Mouse (Mus musculus) limb, embryonic 10.5 days (tissue): ENCODE data around the gene Vrk1. TPM values are rescaled to one million over a fixed set of nuclear protein-coding genes. Genes with fewer than 3 reads are reported as not detected.
A peak's percentile ranks its signal among the peaks of the same experiment; 100 is the strongest.

Source experiments
- DNase-seq: peaks from one replicate; pipeline ENCODE4 v3.0.0-alpha.2; 2017; ENCODE audit warnings: low spot score
- H3K27ac ChIP-seq: fragments of 300-500 bp; sonication (generic); 2 replicates; pipeline ENCODE4 v1.5.1; 2016; ENCODE audit warnings: mild to moderate bottlenecking
- H3K27me3 ChIP-seq: fragments of 300-500 bp; sonication (generic); 2 replicates; pipeline ENCODE4 v1.6.1; 2016; ENCODE audit warnings: low read depth, mild to moderate bottlenecking; ENCODE audit not compliant: poor library complexity, severe bottlenecking
- H3K36me3 ChIP-seq: fragments of 300-500 bp; sonication (generic); 2 replicates; pipeline ENCODE4 v1.6.1; 2016; ENCODE audit warnings: mild to moderate bottlenecking, moderate library complexity
- H3K4me1 ChIP-seq: fragments of 300-500 bp; sonication (generic); 2 replicates; pipeline ENCODE4 v1.6.1; 2016
- H3K4me3 ChIP-seq: fragments of 300-500 bp; sonication (generic); 2 replicates; pipeline ENCODE4 v1.5.1; 2016; ENCODE audit warnings: mild to moderate bottlenecking, moderate library complexity
- H3K9me3 ChIP-seq: fragments of 300-500 bp; sonication (generic); replicated peaks from 2 replicates; pipeline ENCODE4 v1.6.1; 2016; ENCODE audit warnings: mild to moderate bottlenecking
- WGBS: fragments of 180-500 bp; shearing (Covaris S2); methylation state at CpG from one replicate; pipeline ENCODE4 v1.1.7; 2016; 5-methylcytosine and 5-hydroxymethylcytosine counted together
- polyA plus RNA-seq: library from polyadenylated mRNA; unstranded; fragments of >200 nt; fragmentation: Nextera tagmentation; extraction: Ambion mirVana; gene quantifications from 2 replicates; pipeline ENCODE4 v1.2.1, GENCODE M21; 2016

Vrk1 gene
- polyA plus RNA-seq, 1 experiment from 2014 or later, result 115 TPM

GRCm38 (mm10) chr12:105981121-105981973 is 28.7 kb upstream of the Vrk1 start:
- Histone ChIP-seq H3K27me3 (no peaks in the 10 kb centered on the region), H3K9me3 (peaks cover 2% of the 10 kb centered on the region; the same call in 1 of the 2 replicates), H3K36me3 (no peaks in the 10 kb centered on the region), H3K4me3 (peak overlapping the region; percentile 34), H3K4me1 (peaks cover 6% of the 10 kb centered on the region; the same call in 1 of the 2 replicates), H3K27ac (no peak overlapping the region)
- WGBS, result 24% methylated on average over 14 of the region's 16 CpGs
- DNase-seq, result no peak

- 81% methylated on average over 7 of the region's 7 CpGs for WGBS
- DNase-seq, result no peak
- Histone ChIP-seq H3K27ac (no peak overlapping the region), H3K9me3 (peaks cover 2% of the 10 kb centered on the region; the same call in 1 of the 2 replicates), H3K4me1 (peaks cover 6% of the 10 kb centered on the region), H3K4me3 (peak overlapping the region; percentile 34; the same call in 1 of the 2 replicates), H3K36me3 (no peaks in the 10 kb centered on the region), H3K27me3 (no peaks in the 10 kb centered on the region)
Observed at GRCm38 (mm10) chr12:105981974-105982305, 28.1 kb upstream of the Vrk1 start.

- Histone ChIP-seq H3K4me3 (no peak overlapping the region), H3K4me1 (peaks cover 6% of the 10 kb centered on the region), H3K9me3 (peaks cover 2% of the 10 kb centered on the region; the same call in 1 of the 2 replicates), H3K27ac (no peak overlapping the region), H3K27me3 (no peaks in the 10 kb centered on the region), H3K36me3 (no peaks in the 10 kb centered on the region)
- WGBS, result 87% methylated on average over 6 of the region's 6 CpGs
- no peak for DNase-seq
Observed at GRCm38 (mm10) chr12:105982598-105982997, 27.4 kb upstream of the Vrk1 start.

- Histone ChIP-seq H3K36me3 (no peaks in the 10 kb centered on the region), H3K27me3 (no peaks in the 10 kb centered on the region), H3K9me3 (peaks cover 2% of the 10 kb centered on the region; the same call in 1 of the 2 replicates), H3K4me3 (no peak overlapping the region), H3K4me1 (peaks cover 13% of the 10 kb centered on the region), H3K27ac (no peak overlapping the region)
- WGBS, result 91% methylated on average over 9 of the region's 9 CpGs
- DNase-seq, result no peak
Observed at GRCm38 (mm10) chr12:105983499-105983898, 26.5 kb upstream of the Vrk1 start.

- Histone ChIP-seq H3K27ac (no peak overlapping the region), H3K36me3 (no peaks in the 10 kb centered on the region), H3K4me1 (peaks cover 23% of the 10 kb centered on the region), H3K4me3 (no peak overlapping the region), H3K27me3 (no peaks in the 10 kb centered on the region), H3K9me3 (peaks cover 2% of the 10 kb centered on the region; the same call in 1 of the 2 replicates)
- 90% methylated on average over 4 of the region's 4 CpGs for WGBS
- DNase-seq, result no peak
Observed at GRCm38 (mm10) chr12:105988434-105988833, 21.6 kb upstream of the Vrk1 start.

- peaks cover 27% of the 10 kb centered on the region for H3K4me1 ChIP-seq
Observed at GRCm38 (mm10) chr12:105992756-105993155, 17.3 kb upstream of the Vrk1 start.

GRCm38 (mm10) chr12:105993356-105993755 is 16.7 kb upstream of the Vrk1 start:
- H3K4me3 ChIP-seq, result no peak overlapping the region
- 0 out of 2 replicates have a peak, but pooled peaks cover 10% of the 10 kb centered on the region for H3K27me3 ChIP-seq
- 60% methylated on average over 7 of the region's 7 CpGs for WGBS
- no peaks in the 10 kb centered on the region for H3K36me3 ChIP-seq
- H3K4me1 ChIP-seq, result peaks cover 21% of the 10 kb centered on the region
- no peak overlapping the region for H3K27ac ChIP-seq
- no peak for DNase-seq
- no peaks in the 10 kb centered on the region for H3K9me3 ChIP-seq

More at GRCm38 (mm10) chr12:105992756-105993155, 17.3 kb upstream of the Vrk1 start:
- WGBS, result 88% methylated on average over 5 of the region's 5 CpGs
- Histone ChIP-seq H3K4me3 (no peak overlapping the region), H3K27me3 (0 out of 2 replicates have a peak, but pooled peaks cover 10% of the 10 kb centered on the region), H3K36me3 (no peaks in the 10 kb centered on the region), H3K9me3 (no peaks in the 10 kb centered on the region), H3K27ac (no peak overlapping the region)
- DNase-seq, result no peak

- Histone ChIP-seq H3K27ac (no peak overlapping the region), H3K9me3 (no peaks in the 10 kb centered on the region), H3K4me3 (no peak overlapping the region), H3K27me3 (0 out of 2 replicates have a peak, but pooled peaks cover 10% of the 10 kb centered on the region), H3K36me3 (no peaks in the 10 kb centered on the region), H3K4me1 (peaks cover 20% of the 10 kb centered on the region)
- DNase-seq, result no peak
- 66% methylated on average over 4 of the region's 4 CpGs for WGBS
Observed at GRCm38 (mm10) chr12:105995940-105996339, 14.1 kb upstream of the Vrk1 start.

- no peaks in the 10 kb centered on the region for H3K9me3 ChIP-seq
- no peak overlapping the region for H3K27ac ChIP-seq
- DNase-seq, result no peak
- H3K4me1 ChIP-seq, result peaks cover 24% of the 10 kb centered on the region
- WGBS, result 92% methylated on average over 19 of the region's 19 CpGs
- H3K4me3 ChIP-seq, result no peak overlapping the region
- H3K36me3 ChIP-seq, result no peaks in the 10 kb centered on the region
- 0 out of 2 replicates have a peak, but pooled peaks cover 10% of the 10 kb centered on the region for H3K27me3 ChIP-seq
Observed at GRCm38 (mm10) chr12:105997028-105997786, 12.8 kb upstream of the Vrk1 start.

GRCm38 (mm10) chr12:106001775-106002174 is 8.3 kb upstream of the Vrk1 start:
- Histone ChIP-seq H3K4me1 (peaks cover 14% of the 10 kb centered on the region), H3K27me3 (no peaks in the 10 kb centered on the region), H3K36me3 (no peaks in the 10 kb centered on the region), H3K9me3 (no peaks in the 10 kb centered on the region), H3K4me3 (no peak overlapping the region), H3K27ac (peak overlapping the region; percentile 19; the same call in 1 of the 2 replicates)
- 70% methylated on average over 8 of the region's 8 CpGs for WGBS
- no peak for DNase-seq

- Histone ChIP-seq H3K4me3 (no peak overlapping the region), H3K27me3 (no peaks in the 10 kb centered on the region), H3K4me1 (peaks cover 14% of the 10 kb centered on the region), H3K27ac (no peak overlapping the region), H3K9me3 (no peaks in the 10 kb centered on the region), H3K36me3 (no peaks in the 10 kb centered on the region)
- DNase-seq, result no peak
- WGBS, result 81% methylated on average over 6 of the region's 6 CpGs
Observed at GRCm38 (mm10) chr12:106004719-106005118, 5.3 kb upstream of the Vrk1 start.

GRCm38 (mm10) chr12:106006218-106006617 is 3.8 kb upstream of the Vrk1 start:
- no peak overlapping the region for H3K27ac ChIP-seq
- 87% methylated on average over 6 of the region's 6 CpGs for WGBS
- no peaks in the 10 kb centered on the region for H3K27me3 ChIP-seq
- no peaks in the 10 kb centered on the region for H3K36me3 ChIP-seq
- no peak overlapping the region for H3K4me3 ChIP-seq
- peaks cover 13% of the 10 kb centered on the region for H3K4me1 ChIP-seq
- H3K9me3 ChIP-seq, result no peaks in the 10 kb centered on the region
- DNase-seq, result no peak
